Mouse (Mus musculus) embryonic fibroblast, embryonic 13.5 days (primary cell): Measurements from ENCODE around the gene Gm12184. TPM values are rescaled to one million over a fixed set of nuclear protein-coding genes. Genes with fewer than 3 reads are reported as not detected.
A peak's percentile ranks its signal among the peaks of the same experiment; 100 is the strongest.
"Not testable (repeated sequence)": the region's sequence is repeated elsewhere in the genome, so short reads cannot be mapped to it uniquely, and the experiment has no call there.

Experiments used
- H3K27ac ChIP-seq: 2 replicates; pipeline ENCODE4 v1.5.1; 2012; ENCODE audit warnings: low read length, control low read depth, inconsistent platforms; ENCODE audit not compliant: insufficient read depth
- H3K4me1 ChIP-seq: 2 replicates; pipeline ENCODE4 v1.6.1; 2011; ENCODE audit warnings: low read length; ENCODE audit not compliant: control insufficient read depth, insufficient read depth
- H3K4me3 ChIP-seq: 2 replicates; pipeline ENCODE4 v1.5.1; 2011; ENCODE audit warnings: mild to moderate bottlenecking, control low read depth, low read length; ENCODE audit not compliant: insufficient read depth
- CTCF ChIP-seq: IDR thresholded peaks from 2 replicates; pipeline ENCODE4 v1.5.1; 2011; ENCODE audit warnings: mild to moderate bottlenecking, control low read depth, low read length, moderate library complexity, borderline replicate concordance; ENCODE audit not compliant: insufficient read depth
- POLR2A ChIP-seq: IDR thresholded peaks from 2 replicates; pipeline ENCODE4 v1.6.1; 2011; ENCODE audit warnings: low read depth, mild to moderate bottlenecking, control low read depth, low read length, moderate library complexity
- polyA plus RNA-seq: library from polyadenylated mRNA; stranded (reverse); fragments of >200 nt; gene quantifications from 2 replicates; pipeline ENCODE4 v1.2.4, GENCODE M21; 2011; ENCODE audit warnings: low read depth; ENCODE audit not compliant: missing spikeins, insufficient read length

Gene Gm12184
- polyA plus RNA-seq, 1 experiment: 61.2 TPM

DNA sequence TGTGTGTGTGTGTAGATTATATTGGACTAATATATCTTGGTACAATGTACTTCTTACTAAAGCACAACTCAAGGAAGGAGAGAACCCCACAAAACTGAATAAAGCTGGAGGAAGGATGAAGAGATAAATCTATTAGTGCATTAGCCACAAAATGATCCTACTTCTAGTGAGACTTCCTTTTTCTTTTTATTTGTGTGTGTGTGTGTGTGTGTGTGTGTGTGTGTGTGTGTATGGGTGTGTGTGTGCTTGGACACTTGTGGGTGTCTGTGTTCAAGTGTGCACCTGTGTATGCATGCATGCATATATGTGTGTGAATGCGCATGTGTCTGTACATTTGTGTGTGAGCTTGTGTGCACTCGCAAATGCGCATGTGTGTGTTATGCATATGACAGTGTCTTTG lies 33.3 kb downstream of the Gm12184 start:
- H3K4me1 ChIP-seq: no peaks in the 10 kb centered on the region
- TF ChIP-seq CTCF: no peak
- no peak for TF ChIP-seq POLR2A
- H3K27ac ChIP-seq: no peak overlapping the region
- H3K4me3 ChIP-seq: no peak overlapping the region

DNA sequence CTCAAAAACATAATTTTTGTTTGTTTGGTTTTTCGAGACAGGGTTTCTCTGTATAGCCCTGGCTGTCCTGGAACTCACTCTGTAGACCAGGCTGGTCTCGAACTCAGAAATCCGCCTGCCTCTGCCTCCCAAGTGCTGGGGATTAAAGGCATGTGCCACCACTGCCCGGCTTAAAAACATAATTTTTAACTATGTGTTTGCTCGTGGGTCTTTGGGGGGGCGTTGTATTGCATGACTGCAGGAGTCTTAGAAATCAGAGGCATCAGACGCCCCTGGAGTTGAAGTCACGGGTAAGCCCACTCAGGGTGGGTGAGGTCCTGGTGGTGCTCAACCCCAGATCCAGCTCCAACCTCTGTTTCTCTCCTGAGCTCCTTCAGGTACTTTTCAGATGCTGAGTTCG lies 34.6 kb downstream of the Gm12184 start:
- H3K4me3 ChIP-seq, H3K27ac ChIP-seq, H3K4me1 ChIP-seq: not testable (repeated sequence)

DNA sequence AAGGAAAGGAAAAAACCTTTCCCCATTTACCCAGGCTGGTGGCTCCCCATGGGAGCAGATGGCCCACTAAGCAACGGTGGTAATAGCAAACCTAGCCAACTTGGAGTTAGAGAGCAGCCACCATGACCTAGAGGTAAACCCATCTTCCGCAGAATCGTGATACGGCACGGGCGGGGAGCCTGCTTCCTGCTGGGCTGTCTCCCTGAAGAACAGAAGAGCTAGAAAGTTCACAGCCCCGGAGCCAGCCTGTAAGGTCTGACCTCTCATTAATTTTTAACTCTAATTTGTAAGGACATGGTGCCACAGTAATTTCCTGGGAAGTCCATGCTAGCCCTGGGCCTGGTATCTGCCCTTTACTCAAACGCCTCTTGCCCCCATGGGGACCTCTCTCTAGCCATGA lies 35.5 kb downstream of the Gm12184 start:
- no peak overlapping the region for H3K4me3 ChIP-seq
- TF ChIP-seq POLR2A (no peak), CTCF (no peak)
- H3K27ac ChIP-seq: no peak overlapping the region
- H3K4me1 ChIP-seq: no peaks in the 10 kb centered on the region

DNA sequence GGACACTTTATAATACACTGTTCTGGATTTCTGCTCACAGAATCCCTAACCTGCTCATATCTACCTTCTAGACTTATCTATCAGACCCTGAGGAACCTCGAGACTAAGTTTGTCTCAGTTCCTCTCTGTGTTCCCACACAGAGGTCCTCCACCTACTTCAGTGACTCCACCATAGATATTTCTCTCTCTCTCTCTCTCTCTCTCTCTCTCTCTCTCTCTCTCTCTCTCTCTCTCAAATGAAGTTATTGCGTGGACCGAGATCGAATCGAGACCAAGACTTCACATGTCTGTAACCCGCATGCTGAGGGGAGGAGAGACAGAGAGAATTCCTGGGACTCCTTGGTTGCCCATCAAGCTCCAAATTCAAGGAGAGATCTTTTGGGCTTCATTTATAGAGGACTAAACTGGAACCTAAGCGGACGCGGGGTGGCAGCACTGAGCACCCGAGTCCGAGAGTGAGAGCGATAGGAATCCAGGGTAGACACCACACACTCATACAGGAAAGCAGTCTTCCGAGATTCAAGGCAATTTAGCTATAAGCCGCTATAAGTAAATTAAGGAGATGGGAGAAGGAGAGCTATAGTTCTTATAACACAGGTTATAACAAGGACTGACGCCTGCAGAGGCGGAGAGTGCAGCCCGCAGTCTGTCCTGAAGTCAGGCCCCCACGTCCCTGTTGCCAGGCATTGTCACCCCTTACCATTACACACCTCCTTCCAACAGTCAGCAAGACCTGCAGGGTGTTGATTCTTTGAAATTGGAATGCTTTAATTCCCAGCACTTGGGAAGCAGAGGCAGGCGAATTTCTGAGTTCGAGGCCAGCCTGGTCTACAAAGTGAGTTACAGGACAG lies 36.3 kb downstream of the Gm12184 start:
- Histone ChIP-seq H3K4me1 (no peaks in the 10 kb centered on the region), H3K27ac (no peak overlapping the region), H3K4me3 (no peak overlapping the region)
- no peak for TF ChIP-seq POLR2A
- peak; percentile 77; the same call in 1 of the 2 replicates for TF ChIP-seq CTCF

DNA sequence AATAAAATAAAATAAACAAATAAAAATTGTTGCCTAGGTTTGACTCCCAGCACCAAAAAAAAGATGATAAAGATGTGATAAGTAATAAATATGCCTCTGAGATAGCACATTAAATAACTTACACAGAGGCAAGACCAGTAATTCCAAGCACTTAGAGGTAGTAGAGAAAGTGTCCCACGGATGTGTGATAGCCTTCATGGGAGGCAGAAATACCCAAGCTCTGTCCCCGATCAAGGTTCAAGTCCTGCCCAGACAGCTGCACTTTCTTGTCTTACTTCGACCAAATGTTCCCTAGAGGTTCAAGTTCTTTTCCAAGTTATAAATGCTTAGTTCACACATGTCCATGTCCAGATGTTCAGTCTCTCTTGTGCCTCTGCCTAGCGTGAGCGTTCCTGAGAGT lies 37.2 kb downstream of the Gm12184 start:
- TF ChIP-seq CTCF: no peak
- no peak for TF ChIP-seq POLR2A
- H3K4me3 ChIP-seq: no peak overlapping the region
- H3K4me1 ChIP-seq: no peaks in the 10 kb centered on the region

DNA sequence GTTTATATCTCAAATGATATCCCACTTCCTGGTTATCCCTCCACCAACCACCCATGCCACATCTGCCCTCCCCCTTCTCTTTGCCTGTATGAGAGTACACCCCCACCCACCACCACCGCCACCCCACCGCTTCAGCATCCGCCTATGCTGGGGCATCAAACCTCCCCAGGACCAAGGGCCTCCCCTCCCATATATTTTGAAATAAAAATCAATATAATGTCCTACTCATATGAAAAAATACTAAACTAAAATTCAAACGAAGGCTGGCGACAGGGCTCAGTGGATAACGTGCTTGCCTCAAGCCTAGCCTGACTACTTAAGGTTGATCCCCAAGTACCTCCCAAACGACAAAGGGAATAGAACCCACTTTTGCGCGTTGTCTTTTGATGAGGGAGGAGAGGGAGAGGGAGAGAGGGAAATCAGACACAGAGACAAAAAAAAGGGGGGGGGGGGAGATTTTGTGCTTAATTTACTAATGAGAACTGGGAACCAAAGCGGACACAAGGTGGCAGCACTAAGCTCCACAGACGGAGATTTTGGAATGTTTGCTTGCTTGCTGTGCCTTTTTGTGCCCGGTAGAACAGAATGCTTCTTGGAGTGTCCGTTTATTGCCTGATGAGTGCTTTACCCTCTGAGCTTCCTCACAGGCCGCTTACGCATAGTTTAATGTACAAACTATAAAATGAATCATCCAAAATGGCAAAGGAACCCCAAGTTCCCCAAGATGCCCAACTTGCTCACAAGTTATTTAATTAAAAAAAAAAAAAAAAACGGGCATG lies 38.0 kb downstream of the Gm12184 start:
- Histone ChIP-seq H3K4me3 (peak overlapping the region; percentile 16; the same call in 1 of the 2 replicates), H3K4me1 (no peaks in the 10 kb centered on the region), H3K27ac (no peak overlapping the region)
- peak; percentile 44; the same call in 1 of the 2 replicates for TF ChIP-seq CTCF
- no peak for TF ChIP-seq POLR2A

More for the DNA sequence above, 37.2 kb downstream of the Gm12184 start:
- H3K27ac ChIP-seq: no peak overlapping the region

DNA sequence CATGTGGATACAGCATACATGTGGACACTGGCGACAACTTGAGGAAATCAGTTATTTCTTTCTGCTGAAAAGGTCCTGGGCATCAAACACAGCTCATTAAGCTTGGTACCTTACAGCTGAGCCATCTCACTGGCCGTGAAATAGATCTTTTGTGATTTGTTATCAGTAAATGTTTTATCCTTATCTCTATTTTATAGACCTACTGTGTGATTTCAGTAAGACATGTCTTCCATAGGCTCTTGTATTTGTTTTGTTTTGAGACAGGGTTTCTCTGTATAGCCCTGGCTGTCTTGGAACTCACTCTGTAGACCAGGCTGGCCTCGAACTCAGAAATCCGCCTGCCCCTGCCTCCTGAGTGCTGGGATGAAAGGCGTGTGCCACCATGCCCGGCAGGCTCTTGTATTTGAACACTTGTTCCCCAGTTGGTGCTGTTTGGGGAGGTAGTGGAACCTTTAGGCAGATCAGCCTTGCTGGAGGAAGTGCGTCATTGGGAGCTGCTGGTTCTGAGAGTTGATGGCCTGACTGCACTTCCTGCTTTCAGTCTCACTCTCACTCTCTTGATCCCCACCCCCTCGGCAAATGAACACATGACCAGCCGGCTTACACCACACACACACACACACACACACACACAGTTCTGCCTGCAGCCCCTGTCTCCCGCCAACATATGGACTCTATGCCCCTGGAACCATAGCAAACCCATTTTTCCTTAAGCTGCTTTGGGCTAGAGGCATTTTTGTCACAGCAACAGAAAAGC lies 38.8 kb downstream of the Gm12184 start:
- H3K4me3 ChIP-seq: no peak overlapping the region
- H3K4me1 ChIP-seq: no peaks in the 10 kb centered on the region
- no peak overlapping the region for H3K27ac ChIP-seq
- no peak for TF ChIP-seq CTCF
- no peak for TF ChIP-seq POLR2A

DNA sequence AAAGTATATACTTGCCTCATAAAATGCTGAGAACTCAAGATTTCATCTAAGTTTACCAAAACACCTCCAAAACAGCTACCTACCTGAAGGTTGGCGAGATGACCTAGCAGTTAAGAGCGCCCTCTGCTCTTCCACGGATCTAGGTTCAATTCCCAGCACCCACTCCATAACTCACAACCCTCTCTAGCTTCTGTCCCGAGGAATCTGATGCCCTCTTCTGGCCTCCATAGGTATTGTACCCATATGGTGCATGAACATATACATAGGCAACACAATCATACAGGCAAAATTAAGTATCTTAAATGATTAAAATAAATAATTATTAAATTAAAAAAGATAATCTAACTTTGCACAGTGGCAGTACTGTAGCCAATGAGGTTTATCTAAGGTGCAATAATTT lies 44.2 kb downstream of the Gm12184 start:
- Histone ChIP-seq H3K27ac (no peak overlapping the region), H3K4me3 (no peak overlapping the region), H3K4me1 (no peaks in the 10 kb centered on the region)
- TF ChIP-seq CTCF (no peak), POLR2A (no peak)

DNA sequence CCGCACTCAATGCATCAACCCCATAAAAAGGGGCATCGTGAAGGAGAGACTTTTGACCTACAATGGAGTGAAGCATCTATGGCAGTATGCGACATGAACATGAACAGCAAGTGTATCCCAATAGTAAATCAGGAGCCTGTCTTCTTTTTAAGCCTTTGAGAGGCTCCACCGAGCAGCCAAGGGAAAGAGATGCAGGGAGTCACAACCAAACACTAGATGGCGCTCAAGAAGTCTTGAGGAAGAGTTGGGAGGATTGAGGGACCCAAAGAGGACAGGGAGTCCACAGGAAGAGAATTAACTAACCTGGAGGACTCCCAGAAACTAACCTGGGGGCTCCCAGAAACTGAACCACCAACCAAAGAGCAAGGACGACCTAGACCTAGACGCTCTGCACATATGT lies 47.0 kb downstream of the Gm12184 start:
- Histone ChIP-seq H3K27ac (no peak overlapping the region), H3K4me3 (no peak overlapping the region), H3K4me1 (no peaks in the 10 kb centered on the region)
- TF ChIP-seq CTCF (no peak), POLR2A (no peak)

DNA sequence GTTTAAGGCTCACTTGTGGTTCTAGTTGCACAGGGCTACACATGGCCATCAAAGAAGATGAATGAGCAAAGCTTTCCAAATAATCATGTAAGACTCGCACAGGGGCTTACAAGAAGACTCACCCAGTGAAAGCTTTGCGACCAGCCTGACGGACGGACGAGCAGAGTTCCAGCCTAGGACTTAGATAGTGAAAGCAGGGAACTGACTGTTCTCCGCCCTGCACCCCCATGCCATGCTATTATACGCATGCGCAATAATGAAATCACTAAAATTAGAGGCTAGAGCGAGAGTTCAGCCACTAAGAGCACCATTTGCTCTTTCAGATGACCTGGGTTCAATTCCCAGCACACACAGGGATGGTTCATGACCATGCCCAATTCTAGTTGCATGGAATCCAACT lies 49.2 kb downstream of the Gm12184 start:
- no peak for TF ChIP-seq CTCF
- TF ChIP-seq POLR2A: no peak
- H3K4me3 ChIP-seq: no peak overlapping the region

More for the DNA sequence above, 49.2 kb downstream of the Gm12184 start:
- H3K27ac ChIP-seq: no peak overlapping the region
- H3K4me1 ChIP-seq: no peaks in the 10 kb centered on the region
